Mouse (Mus musculus): Measurements from ENCODE around the gene Kcnj8.

The Kcnj8 gene

DNA sequence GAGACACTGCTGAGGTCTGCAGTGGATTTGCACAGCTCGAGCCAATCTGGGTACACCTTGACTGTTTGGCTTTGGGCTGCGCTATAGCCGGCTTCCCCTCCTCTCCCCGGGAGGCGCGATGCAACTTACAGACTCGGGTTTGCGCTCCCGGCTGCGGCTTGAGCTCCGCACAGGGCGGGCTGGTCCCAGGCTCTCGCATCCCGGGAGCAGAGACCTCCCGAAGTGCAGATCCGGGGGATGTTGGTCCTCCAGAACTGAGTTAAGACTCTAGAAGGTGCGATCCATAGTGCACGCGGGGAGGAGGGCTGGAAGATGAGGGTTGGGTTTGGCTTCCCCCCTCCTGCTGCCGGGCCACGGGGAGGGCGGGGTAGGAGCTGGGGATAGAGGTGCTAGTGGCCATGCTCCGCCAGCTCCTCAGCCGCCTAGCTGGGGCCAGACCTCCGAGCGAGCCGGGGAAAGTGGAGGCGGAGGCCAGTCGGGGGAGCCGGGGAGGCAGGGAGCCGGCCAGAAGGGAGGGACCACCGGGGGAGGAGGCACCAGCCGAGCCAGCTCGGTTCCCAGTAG, at the start of gene Kcnj8:
Gene Kcnj8 (minus strand): TSS at position 560 of the 564 bp plus-strand sequence.
- peak in 1 of 2 experiments; percentile 22 for DNase-seq (ENCODE audit: low spot score in 2 of 2)

- no peak for DNase-seq (ENCODE audit: low spot score in 2 of 2)
These were observed 45.2 kb upstream of the Kcnj8 start for GRCm38 (mm10) chr6:142616659-142617058.

- no peak for DNase-seq (ENCODE audit: low spot score in 2 of 2)
These were observed 42.9 kb upstream of the Kcnj8 start for GRCm38 (mm10) chr6:142614324-142614723.

DNA sequence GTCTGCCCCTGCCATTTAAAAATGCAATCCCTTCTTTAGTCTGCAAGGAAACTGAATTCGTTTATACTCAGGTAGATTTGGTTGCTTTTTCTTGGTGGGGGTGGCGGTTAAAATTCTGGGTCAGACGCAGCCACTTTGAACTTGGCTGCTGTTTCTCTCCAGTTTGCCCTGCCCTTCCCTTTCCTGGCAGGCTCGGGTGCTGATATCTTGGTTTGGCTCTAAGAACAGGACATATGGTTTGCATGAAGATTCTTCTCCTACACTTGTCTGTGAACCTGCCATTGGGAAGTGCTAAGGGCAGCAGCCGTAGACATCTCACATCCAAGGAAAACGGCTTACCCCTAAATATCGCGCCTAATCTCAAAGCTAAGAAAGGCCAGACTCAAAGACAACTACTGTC, 41.0 kb upstream of the Kcnj8 start:
- no peak for DNase-seq (ENCODE audit: low spot score in 2 of 2)

GRCm38 (mm10) chr6:142609401-142610373, 38.3 kb upstream of the Kcnj8 start:
- DNase-seq (ENCODE audit: low spot score in 2 of 2): no peak

GRCm38 (mm10) chr6:142607080-142607479, 35.7 kb upstream of the Kcnj8 start:
- no peak for DNase-seq (ENCODE audit: low spot score in 2 of 2)

DNA sequence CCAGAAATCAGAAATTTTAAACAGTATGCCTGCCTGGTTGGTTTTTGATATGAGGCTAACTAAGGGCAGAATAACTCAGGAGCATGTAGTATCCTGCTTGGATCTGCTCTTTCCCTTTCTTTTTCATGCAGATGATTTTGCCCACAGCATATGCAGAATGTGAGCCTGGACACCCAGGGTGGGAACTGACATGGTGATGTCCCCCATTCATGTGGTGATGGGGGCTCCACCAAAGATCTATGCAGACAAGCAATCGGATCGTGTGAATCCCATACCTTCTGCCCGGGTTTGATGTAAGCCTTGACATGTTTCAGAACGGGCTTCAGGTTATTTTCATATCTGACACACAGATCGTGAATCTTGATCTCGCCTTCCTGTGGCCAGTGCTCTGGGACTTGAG, 31.4 kb upstream of the Kcnj8 start:
- DNase-seq (ENCODE audit: low spot score in 2 of 2): no peak

DNA sequence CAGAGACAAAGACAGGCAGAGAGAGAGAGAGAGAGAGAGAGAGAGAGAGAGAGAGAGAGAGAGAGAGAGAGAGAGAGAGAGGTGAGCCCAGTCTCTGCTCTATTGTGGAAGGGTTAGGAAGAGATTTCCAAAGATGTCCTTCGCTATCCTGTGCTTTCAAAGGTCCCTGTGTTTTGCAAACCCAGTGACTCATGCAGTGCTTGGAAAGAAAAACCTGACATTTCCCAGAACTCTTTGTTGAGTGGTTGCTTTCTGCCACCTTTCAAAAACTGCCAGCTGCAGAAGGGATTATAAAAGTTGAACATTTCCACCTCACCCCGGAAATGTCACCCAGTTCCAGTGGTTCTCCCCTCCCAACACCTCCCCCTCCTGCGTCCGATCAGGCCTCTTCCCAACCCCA, 7.4 kb upstream of the Kcnj8 start:
- DNase-seq (ENCODE audit: low spot score in 2 of 2): no peak

DNA sequence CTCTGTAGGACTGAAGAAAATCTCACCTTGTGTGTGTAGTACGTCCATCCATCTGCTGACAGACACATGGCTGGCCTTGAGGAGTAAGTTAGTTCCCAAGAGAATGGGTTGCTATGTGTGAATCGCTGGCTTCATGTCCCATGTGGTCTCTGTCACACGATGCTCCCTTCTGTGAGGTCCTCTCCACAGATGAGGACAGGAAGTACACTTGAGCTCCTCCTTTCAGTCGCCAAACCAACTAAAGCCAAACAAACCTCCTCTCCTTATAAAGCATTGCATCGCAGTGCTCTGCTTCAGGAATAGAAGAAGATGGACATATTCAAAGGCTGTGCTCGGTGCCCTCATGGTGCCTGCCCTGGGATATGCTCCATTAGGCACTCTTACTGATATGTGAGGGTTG, 6.4 kb upstream of the Kcnj8 start:
- DNase-seq (ENCODE audit: low spot score in 2 of 2): no peak

DNA sequence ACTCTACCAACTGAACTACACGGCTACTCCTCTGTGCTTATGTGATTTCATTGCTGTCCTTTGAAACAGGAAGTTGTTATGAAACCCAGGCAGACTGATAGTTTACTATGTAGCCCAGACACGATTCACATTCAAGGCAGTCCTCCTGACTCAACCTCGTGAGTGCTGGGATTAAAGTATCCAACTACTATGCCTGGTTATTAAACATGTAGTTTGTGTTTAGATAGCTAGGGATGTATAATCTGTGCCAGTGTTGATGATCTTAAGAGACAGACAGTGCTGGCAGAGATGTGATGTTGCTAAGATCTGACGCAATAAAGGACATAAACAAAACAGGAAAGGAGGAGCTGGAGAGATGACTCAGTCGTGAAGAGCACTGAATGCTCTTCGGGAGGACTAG, 1.5 kb upstream of the Kcnj8 start:
- no peak for DNase-seq (ENCODE audit: low spot score in 2 of 2)

GRCm38 (mm10) chr6:142571629-142572360, 381 bp upstream of the Kcnj8 start:
- DNase-seq (ENCODE audit: low spot score in 2 of 2): no peak

DNA sequence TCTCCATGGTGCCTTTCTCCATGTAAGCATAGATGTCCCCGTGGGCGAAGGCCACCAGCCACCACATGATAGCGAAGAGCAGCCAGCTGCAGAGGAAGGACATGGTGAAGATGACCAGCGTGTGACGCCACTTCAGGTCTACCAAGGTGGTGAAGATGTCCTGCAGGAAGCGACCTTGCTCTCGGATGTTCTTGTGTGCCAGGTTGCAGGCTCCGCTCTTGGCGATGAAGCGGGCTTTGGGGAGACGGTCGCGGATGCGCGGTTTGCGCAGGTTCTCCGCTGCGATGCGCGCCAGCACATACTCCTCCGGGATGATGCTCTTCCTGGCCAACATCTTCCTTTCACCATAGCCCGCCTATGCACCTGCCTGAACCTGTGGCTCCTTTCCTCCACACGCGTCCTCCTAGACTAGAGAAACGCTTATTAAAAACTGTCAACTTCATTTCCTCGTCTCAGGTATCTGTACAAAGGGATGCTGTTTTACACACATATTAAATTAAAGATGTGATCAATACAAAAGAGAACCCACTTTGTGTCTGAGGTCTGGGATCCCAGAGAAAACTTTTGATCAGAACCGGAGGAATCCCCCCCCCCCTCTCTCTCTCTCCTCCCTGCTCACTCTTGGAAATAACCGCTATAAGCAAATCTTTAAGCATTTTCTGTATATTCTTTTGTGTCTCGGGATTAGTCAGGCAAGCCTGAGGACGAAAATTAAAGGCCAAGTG, 1.2 kb downstream of the Kcnj8 start:
- no peak for DNase-seq (ENCODE audit: low spot score in 2 of 2)

GRCm38 (mm10) chr6:142568713-142569357, 2.6 kb downstream of the Kcnj8 start:
- DNase-seq (ENCODE audit: low spot score in 2 of 2): no peak

- DNase-seq (ENCODE audit: low spot score in 2 of 2): no peak
These were observed 4.0 kb downstream of the Kcnj8 start for GRCm38 (mm10) chr6:142567452-142567851.

DNA sequence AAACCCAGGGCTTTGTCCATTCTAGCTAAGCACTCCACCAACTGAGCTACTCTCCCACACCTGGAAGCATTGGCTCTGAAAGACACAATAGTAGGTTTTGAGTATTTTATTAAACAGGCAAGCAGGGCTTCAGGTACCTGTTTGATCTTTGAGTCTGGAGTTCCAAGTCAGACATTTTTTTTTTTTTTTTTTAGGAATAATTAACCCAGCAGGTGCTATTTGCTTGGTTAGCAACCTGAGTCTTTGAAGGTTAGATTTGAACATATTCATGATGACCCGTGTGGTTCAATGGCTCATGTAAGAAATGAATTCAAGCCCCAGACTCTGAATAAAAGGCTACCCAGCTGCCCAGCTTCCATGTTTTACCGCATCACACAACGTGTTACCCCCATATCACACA, 6.7 kb downstream of the Kcnj8 start:
- no peak for DNase-seq (ENCODE audit: low spot score in 2 of 2)

GRCm38 (mm10) chr6:142561151-142561550, 10.3 kb downstream of the Kcnj8 start:
- DNase-seq (ENCODE audit: low spot score in 2 of 2): no peak

GRCm38 (mm10) chr6:142558772-142559679, 12.4 kb downstream of the Kcnj8 start:
- no peak for DNase-seq (ENCODE audit: low spot score in 2 of 2)

DNA sequence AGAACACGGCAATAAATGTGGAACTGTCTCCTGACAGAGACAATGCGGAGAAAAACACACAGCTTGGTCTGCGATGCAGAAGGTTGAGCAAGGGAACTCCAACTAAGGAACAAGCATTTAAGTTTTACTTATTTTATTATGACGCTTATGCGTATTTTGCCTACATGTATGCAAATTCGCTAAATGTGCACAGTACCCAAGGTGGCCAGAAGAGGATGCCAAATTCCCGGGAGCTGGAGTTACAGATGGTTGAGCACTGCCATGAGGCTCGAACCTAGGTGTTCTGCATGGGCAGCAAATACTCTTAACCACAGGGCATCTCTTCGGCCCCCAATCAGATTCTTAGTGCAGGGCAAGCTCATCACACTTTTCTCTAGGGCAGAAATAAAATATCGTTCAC, 13.3 kb downstream of the Kcnj8 start:
- no peak for DNase-seq (ENCODE audit: low spot score in 2 of 2)

- DNase-seq (ENCODE audit: low spot score in 2 of 2): no peak
These were observed 15.4 kb downstream of the Kcnj8 start for GRCm38 (mm10) chr6:142555988-142556387.

DNA sequence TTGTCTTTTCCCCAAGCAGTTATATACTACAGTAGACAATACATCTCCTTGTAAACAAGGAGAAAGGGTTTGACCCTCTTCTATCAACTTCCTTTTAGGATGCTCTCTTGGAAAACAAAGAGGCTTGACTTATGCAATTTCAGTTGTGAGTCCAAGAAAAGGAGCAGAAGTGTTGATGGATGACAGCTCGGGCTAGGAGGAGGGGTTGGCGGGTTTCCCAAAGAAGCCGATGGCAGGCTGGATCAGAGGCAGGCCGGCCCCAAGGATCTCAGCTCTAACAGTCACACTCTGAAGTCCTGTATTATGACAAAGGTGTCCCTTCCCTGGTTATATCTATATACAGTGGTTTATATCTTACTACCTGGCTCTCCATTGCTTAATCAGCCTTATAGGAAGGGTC, 19.9 kb downstream of the Kcnj8 start:
- no peak for DNase-seq (ENCODE audit: low spot score in 2 of 2)

Measured in frontal cortex, postnatal 14 days (tissue).